Mouse (Mus musculus) left cerebral cortex, postnatal 14 days (tissue): Measurements from ENCODE around the gene Wdr34. TPM values are rescaled to one million over a fixed set of nuclear protein-coding genes. Genes with fewer than 3 reads are reported as not detected.

ENCODE experiments used
- DNase-seq, 2 experiments: peaks; one replicate each; pipeline ENCODE4 v3.0.0; 2021 to 2022; ENCODE audit warnings: low spot score in 2 of 2, mixed read lengths in 1 of 2
- intact Hi-C: fragments of 180-260 bp; cut with DNase I; formaldehyde crosslinking; loops from one replicate; pipeline ENCODE4 v1.15.1; 2025
- long read RNA-seq, 2 experiments: library from polyadenylated mRNA; stranded (forward); transcript quantifications; one replicate each; pipeline ENCODE4 v2.0.0; 2021
- total RNA-seq, 2 experiments: library from RNA; stranded (reverse); gene quantifications; 2 replicates each; pipeline ENCODE4 v1.2.3; 2021

The Wdr34 gene
- total RNA-seq = 10 to 100 TPM; 42.6 to 47.8 TPM
- long read RNA-seq, experiment 1, transcript Wdr34-201 (9 exons, 1,814 nt) = major isoform, 73 of 82 reads
- long read RNA-seq, experiment 1, partial matches to known transcripts = 2 of 82 reads
- long read RNA-seq, experiment 1, other reads (novel, unspliced or antisense) = 7 of 82 reads
- long read RNA-seq, experiment 2, transcript Wdr34-201 (9 exons, 1,814 nt) = major isoform, 60 of 72 reads
- long read RNA-seq, experiment 2, partial matches to known transcripts = 2 of 72 reads
- long read RNA-seq, experiment 2, other reads (novel, unspliced or antisense) = 10 of 72 reads

DNA sequence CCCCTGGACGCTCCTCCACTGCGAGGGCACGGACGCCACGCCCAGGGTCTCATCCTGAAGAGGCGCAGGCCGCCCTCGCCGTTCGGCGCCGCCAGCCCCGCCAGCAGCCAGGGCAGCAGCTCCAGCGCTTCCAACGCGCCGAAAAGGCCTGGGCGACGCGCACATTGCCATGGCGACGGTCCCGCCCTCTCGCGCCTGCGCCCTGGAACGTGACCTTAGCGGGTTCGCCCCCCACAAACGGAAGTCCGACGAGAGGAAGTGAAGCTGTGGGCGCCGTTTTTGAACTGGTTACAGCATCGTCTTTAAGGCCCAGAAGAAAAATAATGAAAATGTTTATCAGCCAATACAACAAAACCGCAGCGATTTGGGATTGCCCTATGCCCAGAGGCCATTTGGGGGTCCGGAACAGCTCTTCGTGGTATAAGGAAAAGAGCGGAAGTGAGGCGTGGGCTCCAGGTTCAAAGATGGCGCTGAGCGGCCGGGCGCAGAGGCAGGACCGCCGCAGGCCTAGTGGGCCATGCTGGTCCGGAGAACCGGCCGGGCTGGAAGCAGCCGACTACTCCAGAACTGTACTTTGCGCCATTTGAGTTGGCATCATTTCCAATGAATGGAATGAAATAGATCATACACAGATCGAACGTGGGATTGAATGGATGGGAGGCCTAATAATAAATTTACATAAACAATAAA is at the start of gene Wdr34:
Gene Wdr34 (minus strand): TSS at position 183 of the 690 bp plus-strand sequence.
- intact Hi-C loops = no loop called here
- peak; percentile 96 to 99 for DNase-seq

DNA sequence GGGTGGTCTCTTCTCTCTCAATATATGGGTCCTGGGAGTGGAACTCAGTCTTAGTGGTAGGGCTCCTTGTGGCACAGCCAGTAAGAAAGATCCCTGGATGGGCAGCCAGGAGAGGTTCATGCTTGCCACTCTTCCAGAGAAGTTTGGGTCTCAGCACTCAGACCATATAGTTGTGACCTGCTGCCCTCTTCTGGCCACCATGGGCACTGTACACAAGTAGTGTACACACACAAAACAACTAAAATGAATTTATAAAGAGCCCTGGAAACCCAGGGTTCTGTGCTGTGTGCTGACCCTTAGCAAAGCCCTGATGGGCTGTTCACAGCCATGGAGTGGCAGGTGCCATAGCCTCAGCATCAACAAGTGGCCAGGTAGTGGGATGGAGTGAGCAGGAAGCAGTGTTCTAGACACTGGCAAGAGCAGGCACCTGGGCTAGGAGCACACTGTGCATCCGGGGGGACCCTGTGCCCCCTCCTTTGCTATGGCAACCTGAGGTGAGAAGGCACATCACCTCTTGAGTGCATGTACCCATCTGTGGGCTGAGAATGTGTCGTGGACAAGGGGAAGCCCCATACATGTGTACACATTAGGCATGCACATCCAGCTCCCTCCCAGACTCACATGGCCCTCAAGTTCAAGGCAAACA is 47.3 kb upstream of the Wdr34 start:
- intact Hi-C loops = no loop called here
- peak; percentile 46 to 54 for DNase-seq

DNA sequence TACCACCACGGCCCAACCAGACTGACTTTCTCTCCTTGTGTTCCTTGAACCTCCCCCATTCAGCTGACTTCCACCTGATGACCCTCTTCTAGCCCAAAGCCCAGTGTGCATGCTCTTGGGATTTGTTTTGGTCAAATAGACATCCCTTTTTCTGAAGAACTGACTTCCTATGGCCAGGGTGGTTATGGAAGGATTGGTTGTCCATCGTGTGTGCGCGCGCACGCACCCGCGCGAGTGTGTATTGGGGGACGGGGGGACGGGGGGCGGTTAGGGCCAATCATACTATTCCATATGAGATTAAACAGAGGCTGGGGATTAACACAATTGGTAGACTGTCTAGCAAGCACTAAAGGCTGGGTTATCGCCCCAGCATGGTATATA is 45.5 kb upstream of the Wdr34 start:
- intact Hi-C loops = no loop called here
- DNase-seq = no peak

GRCm38 (mm10) chr2:30093471-30094207 is 45.0 kb upstream of the Wdr34 start, which contains the start of gene Zdhhc12:
Zdhhc12 (minus strand) TSS chr2:30093648.
- intact Hi-C loops = no loop called here

GRCm38 (mm10) chr2:30092280-30092918 is 43.7 kb upstream of the Wdr34 start:
- no peak for DNase-seq
- intact Hi-C loops = no loop called here

More at GRCm38 (mm10) chr2:30093471-30094207, 45.0 kb upstream of the Wdr34 start, which contains the start of gene Zdhhc12:
- DNase-seq = peak; percentile 89 to 93

- DNase-seq = no peak
- intact Hi-C loops = no loop called here
Measured at GRCm38 (mm10) chr2:30091521-30091920, 42.8 kb upstream of the Wdr34 start.

DNA sequence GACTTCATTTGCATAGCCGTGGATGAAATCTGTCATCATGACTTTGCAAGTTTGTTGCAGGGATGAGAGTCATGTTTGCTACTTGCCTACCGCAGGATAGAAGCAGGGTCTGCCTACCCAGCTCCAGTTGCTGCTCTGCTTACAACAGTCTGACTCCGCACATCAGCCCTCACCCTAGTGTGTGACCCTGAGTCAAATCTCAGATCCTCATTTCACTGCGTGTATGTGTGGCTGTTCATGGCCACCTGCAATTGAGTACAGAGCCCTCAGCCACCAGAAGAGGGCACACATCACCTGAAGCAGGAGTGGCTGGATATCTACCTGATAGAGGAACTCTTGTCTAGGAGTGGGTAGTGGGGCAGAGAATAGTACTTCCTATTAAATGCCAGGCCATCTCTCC is 38.6 kb upstream of the Wdr34 start:
- DNase-seq = no peak
- intact Hi-C loops = no loop called here

DNA sequence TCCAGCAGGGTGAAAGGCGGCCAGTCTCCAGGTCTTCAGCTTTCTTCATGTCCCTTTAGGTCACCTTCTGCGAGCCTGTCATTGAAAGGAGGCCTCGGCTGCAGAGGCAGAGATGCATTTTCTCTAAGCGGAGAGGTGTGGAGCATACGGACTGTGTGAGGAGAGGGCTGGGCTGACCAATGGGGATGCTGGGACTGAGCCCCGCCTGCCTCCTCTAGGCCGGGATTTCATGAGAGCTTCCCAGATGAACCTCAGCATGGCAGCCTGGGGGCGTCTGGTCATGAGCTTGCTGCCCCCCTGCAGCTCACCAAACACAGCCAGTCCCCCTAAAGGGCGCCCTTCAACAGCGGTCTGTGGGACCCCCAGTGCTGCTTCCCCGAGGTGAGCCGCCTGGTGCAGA is 36.0 kb upstream of the Wdr34 start:
- intact Hi-C loops = no loop called here
- DNase-seq = no peak

DNA sequence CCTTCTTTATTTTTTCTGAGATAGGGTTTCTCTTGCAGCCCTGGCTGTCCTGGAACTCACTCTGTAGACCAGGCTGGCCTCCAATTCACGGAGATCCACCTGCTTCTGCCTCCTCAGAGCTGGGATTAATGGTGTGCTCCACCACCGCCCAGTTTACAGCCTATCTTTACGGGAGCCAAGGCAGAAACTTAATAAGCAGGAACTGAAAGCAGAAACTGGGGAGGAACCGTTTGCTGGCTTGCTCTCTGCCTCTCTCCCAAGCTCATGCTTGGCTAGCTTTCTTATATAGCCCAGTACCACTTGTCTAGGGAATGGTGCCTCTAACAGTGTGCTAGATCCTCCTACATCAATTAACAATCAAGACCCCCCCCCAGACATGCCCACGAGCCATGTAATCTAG is 35.4 kb upstream of the Wdr34 start:
- no peak for DNase-seq
- intact Hi-C loops = no loop called here

DNA sequence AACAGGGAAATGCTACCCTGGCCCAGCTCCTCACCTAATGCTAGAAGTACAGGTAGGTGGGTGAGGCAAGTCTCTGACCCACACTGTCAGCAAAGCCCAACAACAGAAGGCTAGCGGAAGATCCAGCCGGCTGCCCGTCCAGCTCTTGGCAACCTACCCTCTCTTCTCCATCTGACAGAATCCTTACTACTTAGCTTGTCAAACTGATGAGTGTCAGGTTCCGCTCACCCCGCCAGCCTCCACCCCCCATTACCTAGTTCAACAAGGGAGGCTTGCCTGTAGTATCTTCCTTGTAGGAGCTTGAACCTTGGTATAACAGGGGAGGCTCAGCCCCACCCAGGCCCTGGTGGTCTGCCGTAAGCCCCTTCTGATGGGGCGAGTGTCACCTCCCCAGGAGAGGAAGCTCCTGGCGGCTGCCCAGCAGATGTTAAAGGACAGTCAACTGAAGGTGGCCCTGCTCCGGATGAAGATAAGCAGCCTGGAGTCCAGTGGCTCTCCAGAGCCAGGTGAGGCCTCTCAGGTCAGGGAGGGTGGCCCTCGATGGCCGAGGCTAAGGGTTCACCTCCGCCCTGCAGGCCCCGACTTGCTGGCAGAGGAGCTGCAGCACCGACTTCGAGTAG is 31.6 kb upstream of the Wdr34 start:
- no peak for DNase-seq
- intact Hi-C loops = no loop called here

DNA sequence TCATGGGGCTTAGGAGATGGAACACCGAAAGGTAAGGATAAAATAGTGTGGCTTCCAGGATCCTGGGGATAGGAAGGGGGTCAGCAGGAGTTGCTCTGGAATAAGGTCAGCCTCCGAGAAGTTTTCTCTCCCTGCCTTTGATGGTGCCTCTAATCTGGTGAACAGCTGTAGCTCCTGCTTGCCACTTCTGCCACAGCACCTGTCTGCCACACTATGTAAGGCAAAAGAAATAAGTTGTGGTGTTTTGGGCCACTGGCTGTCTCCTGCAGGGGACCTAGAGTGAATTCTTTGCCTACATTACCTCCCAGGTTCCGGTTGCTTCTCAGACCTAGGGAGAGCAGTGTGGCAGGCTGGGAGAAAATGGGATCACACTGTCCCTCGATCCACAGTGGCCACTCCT is 30.1 kb upstream of the Wdr34 start:
- intact Hi-C loops = no loop called here
- DNase-seq = no peak

GRCm38 (mm10) chr2:30078349-30078712 is 29.6 kb upstream of the Wdr34 start:
- intact Hi-C loops = no loop called here

DNA sequence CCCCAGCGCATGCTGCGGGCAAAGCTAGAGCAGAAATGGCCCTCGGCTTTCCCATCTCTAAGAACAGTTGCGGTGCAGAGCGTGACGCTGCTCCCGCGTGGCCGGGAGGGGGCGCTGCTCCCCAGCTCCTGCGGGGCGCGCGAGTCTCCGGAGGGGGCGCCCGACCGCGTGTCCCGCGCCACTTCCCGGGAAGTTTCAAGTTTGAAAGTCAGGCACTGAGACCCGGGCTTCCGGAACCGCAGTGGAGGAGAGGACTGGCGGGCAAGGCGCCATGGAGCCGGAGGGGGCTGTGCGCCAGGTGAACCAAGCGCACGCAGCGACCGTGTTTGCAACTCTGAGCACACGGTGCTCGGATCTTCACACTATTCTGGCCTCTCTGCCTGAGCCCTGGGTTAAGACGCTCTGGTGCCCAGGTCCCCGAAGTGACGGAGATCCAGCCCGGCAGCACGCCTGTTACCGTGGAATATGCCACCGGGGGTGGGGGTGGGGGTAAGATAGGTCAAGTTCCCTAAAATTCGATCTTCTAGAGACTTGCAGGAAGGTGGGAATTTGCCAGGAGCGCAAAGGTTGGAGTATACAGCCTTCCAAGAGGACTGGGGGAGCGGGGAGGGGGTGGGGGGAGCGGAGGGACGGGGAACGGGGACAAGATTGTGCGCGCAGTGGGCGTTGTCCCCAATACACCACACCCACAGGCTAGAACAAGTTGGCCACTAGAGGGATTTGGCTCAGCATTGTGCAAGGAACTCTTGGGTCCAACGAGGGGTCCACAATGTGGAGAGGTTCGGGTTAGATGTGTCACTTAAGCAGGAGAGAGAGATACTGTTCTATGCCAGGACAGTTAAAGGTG is 29.0 kb upstream of the Wdr34 start, which contains the start of gene Pkn3:
Gene Pkn3 (plus strand): TSS at position 183 of the 847 bp plus-strand sequence.
- intact Hi-C loops = loop anchor here (2.0 kb wide), 1 partner anchor 85 kb away; no protein-coding TSS in a partner anchor
- DNase-seq = peak; percentile 81

More at GRCm38 (mm10) chr2:30078349-30078712, 29.6 kb upstream of the Wdr34 start:
- DNase-seq = no peak

DNA sequence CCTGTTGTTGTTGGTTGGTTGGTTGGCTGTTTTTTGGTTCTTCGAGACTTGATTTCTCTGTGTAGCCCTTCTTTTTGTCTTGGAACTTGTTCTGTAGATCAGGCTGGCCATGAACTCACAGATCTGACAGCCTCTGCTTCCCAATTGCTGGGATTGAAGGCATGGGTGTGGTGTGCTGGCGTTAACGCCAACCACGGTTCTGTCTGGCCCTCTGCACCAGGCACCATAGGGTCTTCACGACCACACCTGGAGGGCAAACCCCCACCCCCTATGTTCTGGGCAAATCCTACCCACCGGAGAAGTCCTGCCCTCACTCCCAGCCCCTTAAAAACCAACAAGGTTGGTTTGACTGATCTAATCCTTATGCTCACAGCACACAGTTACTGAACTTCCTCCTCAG is 28.3 kb upstream of the Wdr34 start:
- intact Hi-C loops = loop anchor here (2.0 kb wide), 1 partner anchor 86 kb away; no protein-coding TSS in a partner anchor
- no peak for DNase-seq

GRCm38 (mm10) chr2:30076439-30076838 is 27.8 kb upstream of the Wdr34 start:
- DNase-seq = no peak
- intact Hi-C loops = loop anchor here (2.0 kb wide), 1 partner anchor 86 kb away; no protein-coding TSS in a partner anchor

GRCm38 (mm10) chr2:30075625-30076024 is 26.9 kb upstream of the Wdr34 start:
- no peak for DNase-seq
- intact Hi-C loops = loop anchor here (2.0 kb wide), 1 partner anchor 87 kb away; no protein-coding TSS in a partner anchor

DNA sequence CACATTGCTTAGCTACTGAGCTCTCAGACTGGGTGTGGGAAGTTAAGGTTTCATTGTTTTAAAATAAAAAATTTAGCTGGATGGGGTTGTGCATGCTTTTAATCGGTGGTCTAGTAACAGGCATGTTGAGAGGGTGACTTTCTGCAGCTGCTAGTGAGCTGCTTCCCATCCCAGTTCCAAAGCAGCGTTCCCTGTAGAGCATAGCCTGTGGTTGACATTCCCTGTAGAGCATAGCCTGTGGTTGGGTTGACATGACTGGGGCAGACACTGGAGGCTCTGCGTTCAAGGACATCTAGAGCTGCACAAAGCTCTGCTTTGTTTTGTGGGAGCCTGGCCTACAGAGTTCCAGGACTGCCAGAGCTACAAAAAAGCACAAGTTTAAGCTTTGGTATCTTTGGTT is 24.6 kb upstream of the Wdr34 start:
- intact Hi-C loops = no loop called here
- DNase-seq = no peak

- no peak for DNase-seq
- intact Hi-C loops = no loop called here
Measured at GRCm38 (mm10) chr2:30072875-30073274, 24.2 kb upstream of the Wdr34 start.
